Mouse (Mus musculus) T-helper 2 cell (primary cell): Measurements from ENCODE around the gene Apbb2.
"Not testable (repeated sequence)": the region's sequence is repeated elsewhere in the genome, so short reads cannot be mapped to it uniquely, and the experiment has no call there.

ENCODE experiments used
- in situ Hi-C: fragments of 300-600 bp; cut with MboI, MseI; formaldehyde crosslinking; loops from one replicate; pipeline ENCODE4 v1.15.1; 2025; ENCODE audit warnings: high pct_unique_total_duplicates

Apbb2 gene

GRCm38 (mm10) chr5:66302873-66303272, 315.7 kb downstream of the Apbb2 start:
- in situ Hi-C loops = no loop called here

GRCm38 (mm10) chr5:66302085-66302815, 316.3 kb downstream of the Apbb2 start:
- in situ Hi-C loops = no loop called here

- in situ Hi-C loops = no loop called here
These were observed 318.0 kb downstream of the Apbb2 start for GRCm38 (mm10) chr5:66300576-66300975.

GRCm38 (mm10) chr5:66298856-66299255, 319.7 kb downstream of the Apbb2 start:
- in situ Hi-C loops = no loop called here

- in situ Hi-C loops = no loop called here
These were observed 322.5 kb downstream of the Apbb2 start for GRCm38 (mm10) chr5:66296116-66296515.

- in situ Hi-C loops = no loop called here
These were observed 323.6 kb downstream of the Apbb2 start for GRCm38 (mm10) chr5:66294952-66295351.

GRCm38 (mm10) chr5:66294106-66294625, 324.4 kb downstream of the Apbb2 start:
- in situ Hi-C loops = no loop called here

GRCm38 (mm10) chr5:66280742-66281141, 337.8 kb downstream of the Apbb2 start:
- in situ Hi-C loops = no loop called here

GRCm38 (mm10) chr5:66279650-66280049, 338.9 kb downstream of the Apbb2 start:
- in situ Hi-C loops = no loop called here

- in situ Hi-C loops = no loop called here
These were observed 344.2 kb downstream of the Apbb2 start for GRCm38 (mm10) chr5:66274417-66274816.

GRCm38 (mm10) chr5:66271141-66271540, 347.4 kb downstream of the Apbb2 start:
- in situ Hi-C loops = no loop called here

- in situ Hi-C loops = no loop called here
These were observed 349.0 kb downstream of the Apbb2 start for GRCm38 (mm10) chr5:66269616-66270015.

GRCm38 (mm10) chr5:66263398-66263797, 355.2 kb downstream of the Apbb2 start:
- in situ Hi-C loops = no loop called here

- in situ Hi-C loops = no loop called here
These were observed 356.1 kb downstream of the Apbb2 start for GRCm38 (mm10) chr5:66262475-66262874.

- in situ Hi-C loops = no loop called here
These were observed 358.7 kb downstream of the Apbb2 start, which contains the start of gene Nsun7 for GRCm38 (mm10) chr5:66259756-66260448. Nsun7 (plus strand) TSS chr5:66259897.

- in situ Hi-C loops = not testable (repeated sequence)
These were observed 359.2 kb downstream of the Apbb2 start for GRCm38 (mm10) chr5:66259431-66259755.

GRCm38 (mm10) chr5:66259000-66259399, 359.6 kb downstream of the Apbb2 start:
- in situ Hi-C loops = no loop called here

GRCm38 (mm10) chr5:66255044-66255443, 363.5 kb downstream of the Apbb2 start:
- in situ Hi-C loops = no loop called here

GRCm38 (mm10) chr5:66253219-66253618, 365.4 kb downstream of the Apbb2 start:
- in situ Hi-C loops = no loop called here
